Mouse (Mus musculus): ENCODE data around the gene Lrp4.

DNA sequence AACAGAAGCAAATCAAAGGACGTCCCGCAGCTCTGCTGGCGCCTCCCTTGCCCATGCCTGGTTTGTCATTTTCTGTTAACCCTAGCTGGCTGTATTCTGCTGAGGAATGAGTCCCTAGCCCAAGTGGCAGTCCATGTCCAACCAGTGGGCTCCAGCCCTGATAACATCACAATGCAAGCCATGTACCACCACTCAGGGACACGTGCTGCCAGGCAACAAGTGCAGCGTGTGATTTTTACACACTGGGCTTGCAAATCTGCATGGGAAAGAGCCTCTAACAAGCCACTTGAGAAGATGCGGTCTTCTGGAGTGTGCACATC lies 26.8 kb upstream of the Lrp4 start:
- TF ChIP-seq CTCF (IDR thresholded peaks at IDR 0.05) (no peak), EP300 (IDR thresholded peaks at IDR 0.05) (no peak)

Measured in lung, postnatal 0 days (tissue).